Mouse (Mus musculus): ENCODE results near the gene Cox10. TPM values are rescaled to one million over a fixed set of nuclear protein-coding genes. Genes with fewer than 3 reads are reported as not detected.

Cox10 gene
- polyA plus RNA-seq, 1 experiment from 2014 or later = 28.6 TPM

DNA sequence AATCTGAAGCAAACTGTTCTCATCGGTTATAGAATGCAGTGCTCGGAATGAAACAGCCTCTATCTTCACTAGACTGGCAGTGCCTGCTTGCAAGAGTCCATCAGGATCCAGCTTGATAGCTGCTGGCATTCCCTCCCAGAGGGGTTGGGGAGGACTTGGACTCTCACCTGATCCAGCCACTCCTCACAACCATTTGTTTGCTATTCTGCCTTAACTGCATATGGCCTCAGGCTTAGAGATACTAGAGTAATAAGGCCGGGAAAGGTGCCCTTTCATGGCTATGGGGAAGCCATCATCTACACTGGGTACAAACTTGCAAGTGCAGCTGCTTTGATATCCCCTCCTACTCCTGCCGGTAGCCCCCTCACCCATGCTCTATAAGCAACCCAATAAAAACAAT lies 3.1 kb downstream of the Cox10 start:
- no peaks in the 10 kb centered on the region for H3K27me3 ChIP-seq (replicated peaks)
- no peak overlapping the region for H3K27ac ChIP-seq
- WGBS = 85% methylated on average over 4 of the region's 4 CpGs
- no peak overlapping the region for H3K4me3 ChIP-seq (replicated peaks)
- ATAC-seq = peak; percentile 36; the same call in 1 of the 2 replicates
- no peak overlapping the region for H3K4me2 ChIP-seq (replicated peaks)
- no peaks in the 10 kb centered on the region for H3K36me3 ChIP-seq
- H3K9ac ChIP-seq = no peak overlapping the region
- H3K4me1 ChIP-seq (replicated peaks) = no peaks in the 10 kb centered on the region
- H3K9me3 ChIP-seq = no peaks in the 10 kb centered on the region

DNA sequence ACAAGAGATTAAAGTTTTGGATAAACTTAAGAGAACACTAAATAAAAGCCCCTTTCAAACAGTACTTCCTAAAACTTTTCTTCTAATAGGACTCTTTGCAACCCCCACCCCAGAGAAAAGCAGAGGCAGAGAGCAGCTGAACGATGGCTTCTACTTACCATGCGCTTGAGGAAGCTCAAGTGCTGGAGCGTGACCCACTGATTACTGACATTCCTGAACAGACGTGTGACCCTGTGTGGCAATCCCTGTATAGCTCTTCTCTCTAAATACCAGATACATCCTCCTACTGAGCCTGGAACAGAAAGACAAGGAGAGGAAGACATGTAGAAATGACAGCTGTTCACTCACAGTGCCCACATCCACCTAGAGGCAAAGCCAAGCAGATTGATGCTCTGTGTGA lies 5.9 kb downstream of the Cox10 start:
- Histone ChIP-seq H3K4me2 (replicated peaks) (no peak overlapping the region), H3K4me3 (replicated peaks) (no peak overlapping the region), H3K36me3 (peaks cover 10% of the 10 kb centered on the region), H3K4me1 (replicated peaks) (no peaks in the 10 kb centered on the region), H3K27me3 (replicated peaks) (no peaks in the 10 kb centered on the region), H3K9ac (no peak overlapping the region), H3K9me3 (no peaks in the 10 kb centered on the region), H3K27ac (no peak overlapping the region)
- 85% methylated on average over 4 of the region's 4 CpGs for WGBS
- ATAC-seq = no peak

DNA sequence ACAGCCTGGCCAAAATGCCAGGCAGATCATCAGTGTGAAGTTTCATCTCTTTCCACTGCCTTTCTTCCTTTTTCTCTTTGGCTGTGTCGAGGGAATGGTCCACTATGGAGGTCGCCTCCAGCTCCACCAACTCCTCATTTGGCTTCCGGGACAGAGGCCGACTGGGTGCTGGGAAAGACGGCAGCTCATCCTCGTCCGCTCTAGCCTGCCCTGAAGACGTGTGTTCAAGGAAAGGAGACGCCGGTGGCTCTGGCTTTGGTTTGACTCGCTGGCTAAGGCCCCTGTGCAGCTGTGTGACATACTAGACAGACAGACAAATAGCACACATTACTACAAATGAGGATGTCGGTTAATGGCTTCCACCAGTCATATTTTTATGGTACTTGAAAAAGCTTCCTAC lies 7.7 kb downstream of the Cox10 start:
- Histone ChIP-seq H3K9ac (no peak overlapping the region), H3K4me2 (replicated peaks) (no peak overlapping the region), H3K27ac (no peak overlapping the region), H3K9me3 (no peaks in the 10 kb centered on the region), H3K4me1 (replicated peaks) (no peaks in the 10 kb centered on the region), H3K36me3 (peaks cover 11% of the 10 kb centered on the region), H3K4me3 (replicated peaks) (no peak overlapping the region), H3K27me3 (replicated peaks) (no peaks in the 10 kb centered on the region)
- WGBS = 92% methylated on average over 12 of the region's 12 CpGs
- no peak for ATAC-seq

DNA sequence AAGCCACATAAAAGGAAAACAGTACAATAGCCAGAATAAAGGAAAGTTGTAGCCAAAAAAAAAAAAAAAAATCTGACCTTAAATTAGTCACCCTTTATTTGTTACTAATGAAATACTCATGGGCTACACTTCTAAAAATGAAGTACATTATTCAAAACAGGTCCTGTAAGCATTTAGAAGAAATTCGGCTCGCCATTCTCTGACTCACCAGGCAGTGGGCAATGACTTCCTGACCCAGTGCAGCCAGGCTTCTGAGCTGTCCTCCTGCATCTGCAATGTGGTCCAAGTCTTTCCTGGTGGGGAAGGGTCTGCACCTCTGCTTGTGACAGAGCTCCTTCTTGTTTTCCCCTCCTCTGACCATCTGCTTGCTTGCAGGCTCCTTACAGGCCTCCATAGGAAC lies 13.3 kb downstream of the Cox10 start:
- ATAC-seq = no peak
- Histone ChIP-seq H3K9me3 (no peaks in the 10 kb centered on the region), H3K9ac (no peak overlapping the region), H3K27me3 (replicated peaks) (no peaks in the 10 kb centered on the region), H3K4me1 (replicated peaks) (no peaks in the 10 kb centered on the region), H3K4me3 (replicated peaks) (no peak overlapping the region), H3K36me3 (peaks cover 17% of the 10 kb centered on the region), H3K4me2 (replicated peaks) (no peak overlapping the region), H3K27ac (no peak overlapping the region)
- WGBS = 91% methylated on average over 2 of the region's 2 CpGs

DNA sequence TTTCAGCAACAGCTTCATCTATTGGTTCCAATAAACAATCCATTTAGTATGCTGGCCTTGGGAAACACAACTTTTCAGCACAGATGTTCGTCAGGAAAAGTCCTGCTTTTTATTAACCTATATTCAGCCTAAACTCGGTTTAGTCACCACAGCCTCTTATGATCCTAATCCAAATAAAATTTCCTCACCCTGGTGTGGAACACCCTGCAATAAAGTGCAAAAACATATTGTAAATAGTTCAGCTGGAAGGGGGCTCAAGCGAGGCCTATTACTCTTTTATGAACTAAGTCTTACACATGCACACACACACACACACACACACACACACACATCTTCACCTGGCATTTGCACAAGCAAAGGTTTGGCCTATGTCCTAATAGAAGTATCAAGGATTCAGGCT lies 16.1 kb downstream of the Cox10 start:
- 0 out of 2 replicates have a peak, but pooled peaks cover 6% of the 10 kb centered on the region for H3K36me3 ChIP-seq
- H3K9me3 ChIP-seq = no peaks in the 10 kb centered on the region
- no peak overlapping the region for H3K4me3 ChIP-seq (replicated peaks)
- H3K9ac ChIP-seq = no peak overlapping the region
- no peaks in the 10 kb centered on the region for H3K27me3 ChIP-seq (replicated peaks)
- no peak overlapping the region for H3K27ac ChIP-seq
- WGBS = 41% methylated on average over 3 of the region's 3 CpGs
- H3K4me2 ChIP-seq (replicated peaks) = no peak overlapping the region
- no peaks in the 10 kb centered on the region for H3K4me1 ChIP-seq (replicated peaks)
- no peak for ATAC-seq

DNA sequence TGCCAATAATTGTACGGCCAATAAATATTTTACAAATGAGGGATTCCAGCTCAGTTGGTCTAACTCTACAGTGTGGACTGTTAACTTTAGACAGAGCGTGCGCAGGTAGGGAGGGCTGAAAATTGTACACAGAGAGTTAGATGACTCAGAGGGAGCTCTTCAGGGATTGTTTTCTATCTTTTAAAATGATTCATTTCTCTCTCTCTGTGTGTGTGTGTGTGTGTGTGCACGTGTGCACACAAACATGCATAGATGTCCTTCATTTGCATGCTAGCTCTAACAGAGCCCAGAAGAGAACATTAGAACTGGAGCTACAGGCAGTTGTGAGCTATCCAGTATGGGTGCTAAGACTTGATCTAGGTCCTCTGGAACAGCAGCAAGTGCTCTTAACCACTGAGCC lies 17.0 kb downstream of the Cox10 start:
- Histone ChIP-seq H3K9me3 (no peaks in the 10 kb centered on the region), H3K36me3 (0 out of 2 replicates have a peak, but pooled peaks cover 6% of the 10 kb centered on the region), H3K27me3 (replicated peaks) (no peaks in the 10 kb centered on the region), H3K4me2 (replicated peaks) (no peak overlapping the region), H3K4me1 (replicated peaks) (no peaks in the 10 kb centered on the region), H3K4me3 (replicated peaks) (no peak overlapping the region), H3K9ac (no peak overlapping the region), H3K27ac (no peak overlapping the region)
- WGBS = 98% methylated on average over 4 of the region's 4 CpGs
- no peak for ATAC-seq

DNA sequence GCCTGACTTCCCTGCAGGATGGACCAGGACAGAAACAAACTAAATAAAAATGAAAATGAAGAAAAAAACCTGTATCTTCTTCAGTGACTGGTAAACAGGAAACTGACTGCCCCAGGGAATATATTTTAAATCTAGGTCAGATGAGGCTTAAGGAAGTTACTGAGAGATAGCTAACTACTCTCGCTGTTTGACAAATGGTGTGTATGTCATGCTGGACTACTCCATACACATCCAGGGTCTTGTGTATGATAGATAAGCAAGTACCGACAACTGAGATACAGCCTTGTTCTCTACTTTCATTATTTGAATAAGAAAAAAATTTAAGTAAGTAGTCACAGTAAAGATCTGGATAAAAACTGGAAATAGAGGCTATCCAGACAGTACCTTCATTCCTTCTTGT lies 20.0 kb downstream of the Cox10 start:
- no peak overlapping the region for H3K27ac ChIP-seq
- WGBS = 90% methylated on average over 2 of the region's 2 CpGs
- ATAC-seq = no peak
- H3K9ac ChIP-seq = no peak overlapping the region
- H3K27me3 ChIP-seq (replicated peaks) = no peaks in the 10 kb centered on the region
- no peaks in the 10 kb centered on the region for H3K4me1 ChIP-seq (replicated peaks)
- H3K36me3 ChIP-seq = no peaks in the 10 kb centered on the region
- H3K9me3 ChIP-seq = no peaks in the 10 kb centered on the region
- H3K4me3 ChIP-seq (replicated peaks) = no peak overlapping the region
- no peak overlapping the region for H3K4me2 ChIP-seq (replicated peaks)

DNA sequence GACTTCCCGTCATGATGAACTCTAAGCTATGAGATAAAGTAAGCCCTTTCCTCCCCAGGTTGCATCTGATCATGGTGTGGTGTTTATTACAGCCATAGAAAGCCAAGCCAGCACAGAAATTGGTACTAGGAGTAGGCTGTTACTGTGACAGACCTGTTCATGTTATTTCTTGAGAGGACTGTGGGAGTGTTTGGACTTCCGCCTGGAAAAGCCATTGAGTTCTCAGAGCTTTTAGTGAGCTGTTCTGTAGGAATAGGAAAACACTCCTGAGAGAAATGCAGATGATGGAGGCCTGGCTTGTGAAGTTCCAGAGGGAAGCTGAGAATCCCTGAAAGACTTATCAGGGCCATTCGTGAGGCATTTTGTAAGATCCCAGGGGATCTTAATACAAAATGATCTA lies 20.8 kb downstream of the Cox10 start:
- H3K27me3 ChIP-seq (replicated peaks) = no peaks in the 10 kb centered on the region
- no peaks in the 10 kb centered on the region for H3K4me1 ChIP-seq (replicated peaks)
- no peak for ATAC-seq
- no peaks in the 10 kb centered on the region for H3K9me3 ChIP-seq
- H3K4me3 ChIP-seq (replicated peaks) = no peak overlapping the region
- WGBS = 94% methylated on average over 3 of the region's 3 CpGs
- no peak overlapping the region for H3K4me2 ChIP-seq (replicated peaks)
- H3K27ac ChIP-seq = no peak overlapping the region
- H3K9ac ChIP-seq = no peak overlapping the region
- H3K36me3 ChIP-seq = no peaks in the 10 kb centered on the region

DNA sequence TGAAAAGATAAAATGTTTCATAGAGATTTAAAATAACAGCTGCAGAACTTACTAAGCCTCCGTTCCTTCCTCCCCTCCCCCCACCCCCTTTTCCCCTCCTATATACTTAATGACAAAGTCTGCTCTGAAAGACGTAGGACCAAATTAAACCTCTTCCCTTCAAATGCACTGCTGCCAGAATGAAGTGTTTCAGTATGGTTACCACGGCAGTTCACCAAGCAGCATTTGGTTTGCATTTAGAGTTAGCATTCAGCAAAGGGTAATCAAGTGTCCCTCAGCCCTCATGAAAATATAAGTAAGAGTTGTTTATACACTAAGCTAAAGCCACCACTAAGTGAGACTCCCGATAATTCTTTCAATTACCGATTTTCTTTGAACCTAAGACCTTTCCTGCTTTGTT lies 25.9 kb downstream of the Cox10 start:
- no peak overlapping the region for H3K27ac ChIP-seq
- ATAC-seq = no peak
- no peak overlapping the region for H3K4me3 ChIP-seq (replicated peaks)
- no peak overlapping the region for H3K4me2 ChIP-seq (replicated peaks)
- 85% methylated on average over 5 of the region's 5 CpGs for WGBS
- no peak overlapping the region for H3K9ac ChIP-seq
- no peaks in the 10 kb centered on the region for H3K36me3 ChIP-seq
- no peaks in the 10 kb centered on the region for H3K9me3 ChIP-seq
- no peaks in the 10 kb centered on the region for H3K27me3 ChIP-seq (replicated peaks)
- H3K4me1 ChIP-seq (replicated peaks) = no peaks in the 10 kb centered on the region

DNA sequence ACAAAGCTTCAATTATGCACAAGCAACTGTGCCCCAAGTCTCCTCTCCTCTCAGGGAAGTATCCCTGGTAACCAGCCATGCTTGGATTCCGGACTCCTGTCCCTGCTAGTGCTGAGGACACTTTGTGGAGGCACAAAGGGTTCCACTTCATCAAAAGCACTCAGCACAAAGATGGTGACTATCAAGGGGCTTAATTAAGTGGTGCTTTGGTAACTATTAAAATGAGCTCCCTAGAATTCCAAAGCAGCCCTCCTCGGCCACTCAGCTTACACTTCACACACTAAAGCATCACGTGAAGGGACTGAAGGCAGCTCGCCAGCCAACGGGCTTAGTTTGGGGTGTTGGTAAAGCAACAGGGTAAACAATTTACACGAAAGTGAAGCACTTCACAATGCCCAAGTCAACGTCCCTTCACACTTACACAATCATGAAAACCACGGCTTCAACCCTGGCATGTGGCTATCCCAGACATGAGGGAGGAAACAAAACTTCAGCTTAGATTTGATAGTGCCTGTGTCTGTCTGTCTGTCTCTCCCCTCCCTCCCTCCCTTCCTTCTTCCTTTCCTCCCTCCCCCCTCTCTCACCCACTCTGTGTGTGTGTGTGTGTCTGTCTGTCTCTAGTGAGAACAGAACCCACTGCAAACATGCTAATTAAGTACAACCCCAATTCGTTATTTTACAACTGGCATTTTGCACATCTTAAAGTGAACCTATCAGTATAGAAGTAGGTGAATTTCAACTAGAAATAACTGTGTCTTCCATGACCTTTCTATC lies 27.9 kb downstream of the Cox10 start:
- no peak overlapping the region for H3K4me3 ChIP-seq (replicated peaks)
- H3K9me3 ChIP-seq = no peaks in the 10 kb centered on the region
- H3K27ac ChIP-seq = no peak overlapping the region
- no peak overlapping the region for H3K9ac ChIP-seq
- H3K4me2 ChIP-seq (replicated peaks) = no peak overlapping the region
- no peak for ATAC-seq
- H3K36me3 ChIP-seq = no peaks in the 10 kb centered on the region
- no peaks in the 10 kb centered on the region for H3K27me3 ChIP-seq (replicated peaks)
- no peaks in the 10 kb centered on the region for H3K4me1 ChIP-seq (replicated peaks)
- 60% methylated on average over 9 of the region's 9 CpGs for WGBS

DNA sequence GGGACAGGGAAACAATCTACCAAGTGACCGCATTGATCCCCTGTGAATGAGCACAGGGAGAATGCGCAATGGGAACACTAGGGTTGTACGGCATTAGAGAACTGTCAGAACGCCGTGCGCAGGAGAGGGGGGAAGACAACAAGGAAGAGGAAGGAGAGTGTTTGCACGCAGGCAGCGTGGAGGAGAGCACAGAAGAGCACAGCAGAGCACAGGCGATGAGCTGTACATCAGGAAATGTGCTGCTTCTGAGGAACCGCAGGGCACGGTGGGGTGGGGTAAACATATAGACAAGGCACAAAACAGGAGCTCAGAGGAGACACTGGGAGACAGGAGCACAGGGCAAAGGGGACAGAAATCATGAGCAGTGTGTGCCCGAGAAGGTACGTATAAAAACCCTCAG lies 31.8 kb downstream of the Cox10 start:
- WGBS = 78% methylated on average over 13 of the region's 13 CpGs
- H3K4me2 ChIP-seq (replicated peaks) = no peak overlapping the region
- ATAC-seq = no peak
- H3K9ac ChIP-seq = no peak overlapping the region
- H3K27me3 ChIP-seq (replicated peaks) = no peaks in the 10 kb centered on the region
- H3K27ac ChIP-seq = no peak overlapping the region
- no peaks in the 10 kb centered on the region for H3K9me3 ChIP-seq
- no peak overlapping the region for H3K4me3 ChIP-seq (replicated peaks)
- no peaks in the 10 kb centered on the region for H3K4me1 ChIP-seq (replicated peaks)
- H3K36me3 ChIP-seq = no peaks in the 10 kb centered on the region

DNA sequence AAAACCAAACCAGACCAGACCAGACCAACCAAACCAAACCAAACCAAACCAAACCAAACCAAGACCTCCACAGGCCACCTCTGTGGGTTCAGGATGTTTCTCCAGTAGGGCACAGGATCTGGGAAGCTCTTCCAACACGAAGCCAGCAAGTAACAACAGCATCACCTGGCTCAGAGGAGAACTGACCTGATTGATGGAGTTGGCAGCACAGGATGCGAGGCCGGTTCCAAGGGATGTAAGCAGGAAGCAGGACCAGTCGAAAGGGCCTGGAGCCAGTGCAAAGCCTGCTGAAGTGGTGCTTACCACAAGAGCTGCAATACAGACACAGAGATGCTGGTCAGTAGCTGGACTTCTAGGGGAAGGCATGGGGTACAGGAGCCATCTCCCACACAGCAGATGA lies 34.2 kb downstream of the Cox10 start:
- ATAC-seq = no peak
- Histone ChIP-seq H3K36me3 (no peaks in the 10 kb centered on the region), H3K4me1 (replicated peaks) (no peaks in the 10 kb centered on the region), H3K4me2 (replicated peaks) (no peak overlapping the region), H3K9ac (no peak overlapping the region), H3K4me3 (replicated peaks) (no peak overlapping the region), H3K9me3 (no peaks in the 10 kb centered on the region), H3K27ac (no peak overlapping the region), H3K27me3 (replicated peaks) (no peaks in the 10 kb centered on the region)
- WGBS = 85% methylated on average over 4 of the region's 4 CpGs

DNA sequence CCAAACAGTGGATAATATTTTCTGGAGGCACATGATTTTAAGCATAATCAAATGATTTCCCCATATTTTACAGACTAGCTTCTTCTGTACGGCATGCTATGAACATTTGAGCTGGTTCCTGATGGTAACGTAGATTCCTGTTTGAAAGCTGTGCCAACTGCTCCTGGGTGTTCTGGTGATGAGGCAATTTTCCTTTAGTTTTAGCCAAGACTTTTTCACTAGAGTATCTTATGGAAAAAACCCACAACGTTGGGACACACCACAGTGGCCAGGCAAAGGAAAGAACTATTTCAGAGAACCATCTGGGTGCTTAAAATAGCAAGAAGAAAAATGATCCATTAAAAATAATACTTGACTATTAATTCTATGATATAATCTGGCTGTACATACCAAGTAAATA lies 35.2 kb downstream of the Cox10 start:
- H3K4me2 ChIP-seq (replicated peaks) = no peak overlapping the region
- 86% methylated on average over 3 of the region's 3 CpGs for WGBS

More for the DNA sequence above, 35.2 kb downstream of the Cox10 start:
- Histone ChIP-seq H3K27ac (no peak overlapping the region), H3K4me3 (replicated peaks) (no peak overlapping the region), H3K9me3 (no peaks in the 10 kb centered on the region), H3K4me1 (replicated peaks) (no peaks in the 10 kb centered on the region), H3K9ac (no peak overlapping the region), H3K27me3 (replicated peaks) (no peaks in the 10 kb centered on the region), H3K36me3 (no peaks in the 10 kb centered on the region)
- ATAC-seq = no peak

Measured in intestine, embryonic 15.5 days (tissue).